22 mouse cellular contexts compared by ENCODE assay signal in genomic region chr17:6731132-6731531, GRCm38 (mm10). TPM values are rescaled to one million over a fixed set of nuclear protein-coding genes. Genes with fewer than 3 reads are reported as not detected.
DNase-seq lines count a peak whose midpoint lies in the region; ATAC-seq and TF ChIP-seq lines count a peak whose summit lies in the region.
"Had no signal": no experiment of that assay in that cellular context is flagged by ENCODE, and none has a peak within 500 bp of the region (broad histone marks: within the 10 kb centered on the region; RNA-seq: fewer than 3 reads in every experiment).

No protein-coding gene starts in this region.

- peak overlapping the region; percentile 58 for H3K27ac ChIP-seq in intestine, embryonic 15.5 days
- H3K27ac ChIP-seq in liver, postnatal 0 days (ENCODE audit: low read depth): no peak overlapping the region
- H3K27ac ChIP-seq: heart, embryonic 10.5 days; hindbrain, embryonic 12.5 days; limb, embryonic 15.5 days; lung, embryonic 15.5 days; midbrain, embryonic 12.5 days; neural tube, embryonic 12.5 days had no signal

- H3K36me3 ChIP-seq in intestine, embryonic 15.5 days: no peaks in the 10 kb centered on the region
- H3K36me3 ChIP-seq in liver, postnatal 0 days (replicated peaks; ENCODE audit: insufficient read depth, low read length): no peaks in the 10 kb centered on the region
- H3K36me3 ChIP-seq: heart, embryonic 10.5 days; hindbrain, embryonic 12.5 days; limb, embryonic 15.5 days; lung, embryonic 15.5 days; midbrain, embryonic 12.5 days; neural tube, embryonic 12.5 days had no signal

- no peaks in the 10 kb centered on the region for H3K9me3 ChIP-seq in intestine, embryonic 15.5 days
- H3K9me3 ChIP-seq in liver, postnatal 0 days (ENCODE audit: low read length): no peaks in the 10 kb centered on the region
- H3K9me3 ChIP-seq: heart, embryonic 10.5 days; hindbrain, embryonic 12.5 days; limb, embryonic 15.5 days; lung, embryonic 15.5 days; midbrain, embryonic 12.5 days; neural tube, embryonic 12.5 days had no signal

- H3K4me2 ChIP-seq in intestine, embryonic 15.5 days (replicated peaks): no peak overlapping the region
- no peak overlapping the region for H3K4me2 ChIP-seq in liver, postnatal 0 days (ENCODE audit: low read depth, low read length)
- H3K4me2 ChIP-seq: hindbrain, embryonic 12.5 days; limb, embryonic 15.5 days; lung, embryonic 15.5 days; midbrain, embryonic 12.5 days; neural tube, embryonic 12.5 days had no signal

- H3K27me3 ChIP-seq in Patski: no peaks in the 10 kb centered on the region
- no peaks in the 10 kb centered on the region for H3K27me3 ChIP-seq in intestine, embryonic 15.5 days (replicated peaks)
- no peaks in the 10 kb centered on the region for H3K27me3 ChIP-seq in liver, postnatal 0 days (ENCODE audit: insufficient read depth, low read length)
- H3K27me3 ChIP-seq: hindbrain, embryonic 12.5 days; limb, embryonic 15.5 days; lung, embryonic 15.5 days; midbrain, embryonic 12.5 days; neural tube, embryonic 12.5 days had no signal

- CTCF ChIA-PET in Patski (lab: Charles Lee): no interaction called here

- POLR2A ChIA-PET in Patski (lab: Charles Lee): no interaction called here

- in situ Hi-C loops in Patski (cut with MboI; ENCODE audit: low pct_unique_long_range_greater_than_20kb): no loop called here

- H3K9ac ChIP-seq in intestine, embryonic 15.5 days: no peak overlapping the region
- no peak overlapping the region for H3K9ac ChIP-seq in liver, postnatal 0 days (replicated peaks)
- H3K9ac ChIP-seq: hindbrain, embryonic 12.5 days; limb, embryonic 15.5 days; lung, embryonic 15.5 days; midbrain, embryonic 12.5 days; neural tube, embryonic 12.5 days had no signal

- peak; percentile 28 for DNase-seq in kidney, adult 9 months
- DNase-seq in kidney, adult 18-20 months: no peak
- no peak for DNase-seq in Patski (ENCODE audit: low read depth, low spot score)
- DNase-seq in liver, postnatal 0 days: peak; percentile 7
- no peak for DNase-seq in adrenal gland, postnatal 10 days
- DNase-seq in thymus, postnatal 4 days: no peak
- DNase-seq: adrenal gland, adult 2 months; B cell, adult 2 months; cerebellum, adult 9-10 months; gastrocnemius, postnatal 25 days; layer of hippocampus, postnatal 36 days had no signal

- no peak overlapping the region for H3K4me3 ChIP-seq in intestine, embryonic 15.5 days (replicated peaks)
- no peak overlapping the region for H3K4me3 ChIP-seq in liver, postnatal 0 days (ENCODE audit: low read depth, low read length)
- H3K4me3 ChIP-seq: erythroblast, embryonic 14.5 days; heart, embryonic 10.5 days; hindbrain, embryonic 12.5 days; limb, embryonic 15.5 days; lung, embryonic 15.5 days; midbrain, embryonic 12.5 days; neural tube, embryonic 12.5 days had no signal

- WGBS in intestine, embryonic 15.5 days: 71% methylated on average over 8 of the region's 8 CpGs
- 64% methylated on average over 8 of the region's 8 CpGs for WGBS in liver, postnatal 0 days (ENCODE audit: insufficient replicate concordance)

- H3K4me1 ChIP-seq in intestine, embryonic 15.5 days (replicated peaks): peaks cover 6% of the 10 kb centered on the region; the same call in 1 of the 2 replicates
- H3K4me1 ChIP-seq in liver, postnatal 0 days (ENCODE audit: insufficient read depth): no peaks in the 10 kb centered on the region
- H3K4me1 ChIP-seq: lung, embryonic 15.5 days had no signal

- ATAC-seq in Patski: peak; percentile 10
- peak; percentile 19; the same call in 1 of the 2 replicates for ATAC-seq in intestine, embryonic 15.5 days
- ATAC-seq in liver, postnatal 0 days: no peak
- no peak for ATAC-seq in erythroblast, adult 5-6 weeks (replicated peaks; ENCODE audit: low FRiP score, poor library complexity, severe bottlenecking)
- ATAC-seq: forebrain, embryonic 14.5 days; inflammation-experienced regulatory T-cells, adult 6 months had no signal

- no peak for TF ChIP-seq EP300 in liver, postnatal 0 days (IDR thresholded peaks at IDR 0.05; ENCODE audit: low read depth)

- TF ChIP-seq CTCF in Patski (IDR thresholded peaks at IDR 0.05): no peak
- TF ChIP-seq CTCF in liver, postnatal 0 days (IDR thresholded peaks at IDR 0.05; ENCODE audit: low read depth): no peak

RNA-seq across cellular contexts. Expression of gene Ezr, which starts 51.5 kb away (rescaled TPM):
- polyA plus RNA-seq in Patski (2021): 344 TPM
- polyA plus RNA-seq in intestine, embryonic 15.5 days (2015; fragmentation: Nextera tagmentation; extraction: Ambion mirVana): 232 and 235 TPM in 2 replicates
- 32.0 and 34.8 TPM in 2 replicates for polyA plus RNA-seq in liver, postnatal 0 days (2015; fragmentation: Nextera tagmentation; extraction: Ambion mirVana)
- total RNA-seq in erythroblast, adult 5-6 weeks (2015; ENCODE audit: low replicate concordance): 9.4 and 23.2 TPM in 2 replicates
- 64.2 and 120 TPM in 2 replicates for total RNA-seq in erythroblast, adult 5-6 weeks (2017; ENCODE audit: low replicate concordance)
- total RNA-seq in adrenal gland, postnatal 10 days (2021): 10 to 100 TPM; 18.2 to 21.2 TPM

Comparison
In these comparisons a context has a peak if more than half of its experiments do, and no peak if none do; other contexts are left out.
1. DNase-seq: peak in kidney, adult 9 months (single experiment) and liver, postnatal 0 days (single experiment); none in kidney, adult 18-20 months (single experiment), Patski (single experiment), adrenal gland, postnatal 10 days (single experiment) and thymus, postnatal 4 days (single experiment).
2. ATAC-seq: peak in Patski (single experiment) and intestine, embryonic 15.5 days (single experiment); none in liver, postnatal 0 days (single experiment) and erythroblast, adult 5-6 weeks (single experiment).